Mouse (Mus musculus) cerebellum, adult 9-11 months (tissue): ENCODE results near the gene Zmym2.
"Not testable (repeated sequence)": the region's sequence is repeated elsewhere in the genome, so short reads cannot be mapped to it uniquely, and the experiment has no call there.

ENCODE experiments used
- DNase-seq: peaks from one replicate; pipeline ENCODE4 v3.0.0; 2022

Gene Zmym2

GRCm38 (mm10) chr14:56886594-56887513, at the start of gene Zmym2:
Gene Zmym2, plus strand, starts transcription at chr14:56886653.
- peak; percentile 83 for DNase-seq

GRCm38 (mm10) chr14:56844033-56844432, 42.4 kb upstream of the Zmym2 start:
- DNase-seq: no peak

GRCm38 (mm10) chr14:56844507-56844906, 41.9 kb upstream of the Zmym2 start:
- DNase-seq: no peak

GRCm38 (mm10) chr14:56848322-56848721, 38.1 kb upstream of the Zmym2 start:
- no peak for DNase-seq

GRCm38 (mm10) chr14:56849681-56850080, 36.8 kb upstream of the Zmym2 start:
- DNase-seq: peak; percentile 6

- DNase-seq: no peak
These were observed 22.4 kb upstream of the Zmym2 start for GRCm38 (mm10) chr14:56864041-56864440.

GRCm38 (mm10) chr14:56864641-56865040, 21.8 kb upstream of the Zmym2 start:
- DNase-seq: no peak

GRCm38 (mm10) chr14:56865112-56865511, 21.3 kb upstream of the Zmym2 start:
- DNase-seq: not testable (repeated sequence)

- DNase-seq: no peak
These were observed 12.9 kb upstream of the Zmym2 start for GRCm38 (mm10) chr14:56873525-56873924.

GRCm38 (mm10) chr14:56875586-56876159, 10.8 kb upstream of the Zmym2 start:
- DNase-seq: no peak

GRCm38 (mm10) chr14:56881271-56881670, 5.2 kb upstream of the Zmym2 start:
- DNase-seq: no peak

GRCm38 (mm10) chr14:56883431-56883830, 3.0 kb upstream of the Zmym2 start:
- no peak for DNase-seq

GRCm38 (mm10) chr14:56885308-56885771, 1.1 kb upstream of the Zmym2 start:
- DNase-seq: peak; percentile 84

GRCm38 (mm10) chr14:56885986-56886593, 363 bp upstream of the Zmym2 start:
- peak; percentile 87 for DNase-seq

GRCm38 (mm10) chr14:56887514-56887880, 1.0 kb downstream of the Zmym2 start:
- no peak for DNase-seq

- peak; percentile 69 for DNase-seq
These were observed 1.4 kb downstream of the Zmym2 start for GRCm38 (mm10) chr14:56887887-56888286.

GRCm38 (mm10) chr14:56888416-56888815, 2.0 kb downstream of the Zmym2 start:
- DNase-seq: no peak

GRCm38 (mm10) chr14:56894417-56894816, 8.0 kb downstream of the Zmym2 start:
- no peak for DNase-seq

- no peak for DNase-seq
These were observed 10.1 kb downstream of the Zmym2 start for GRCm38 (mm10) chr14:56896521-56896920.

GRCm38 (mm10) chr14:56897475-56897874, 11.0 kb downstream of the Zmym2 start:
- DNase-seq: no peak

- no peak for DNase-seq
These were observed 13.2 kb downstream of the Zmym2 start for GRCm38 (mm10) chr14:56899656-56900055.

GRCm38 (mm10) chr14:56903039-56903438, 16.6 kb downstream of the Zmym2 start:
- no peak for DNase-seq

- DNase-seq: no peak
These were observed 19.2 kb downstream of the Zmym2 start for GRCm38 (mm10) chr14:56905696-56906095.

- DNase-seq: peak; percentile 22
These were observed 32.1 kb downstream of the Zmym2 start for GRCm38 (mm10) chr14:56918532-56918931.
